Mouse (Mus musculus) midbrain, embryonic 16.5 days (tissue): ENCODE measurements at regions not wholly inside any gene's neighbourhood (a gene's known extent, or its start where the extent isn't known, plus 50 kb on each side); places are given as distances from the start of the nearest gene placed in this dataset.

Source experiments
- ATAC-seq: fragments of 200-750 bp; cut with Nextera tagmentation; 2 replicates; pipeline ENCODE4 v1.8.0; 2017; ENCODE audit warnings: moderate TSS enrichment
- H3K27ac ChIP-seq: fragments of 300-500 bp; sonication (generic); 2 replicates; pipeline ENCODE4 v1.5.1; 2014; ENCODE audit warnings: mild to moderate bottlenecking, low read length, mixed read lengths
- H3K27me3 ChIP-seq: fragments of 300-500 bp; sonication (generic); 2 replicates; pipeline ENCODE4 v1.6.1; 2014; ENCODE audit warnings: low read depth, low read length, mixed read lengths; ENCODE audit not compliant: control insufficient read depth, insufficient read depth
- H3K36me3 ChIP-seq: fragments of 300-500 bp; sonication (generic); 2 replicates; pipeline ENCODE4 v1.6.1; 2014; ENCODE audit warnings: mild to moderate bottlenecking, low read length, moderate library complexity, mixed read lengths; ENCODE audit not compliant: control insufficient read depth, insufficient read depth
- H3K4me1 ChIP-seq: fragments of 300-500 bp; sonication (generic); 2 replicates; pipeline ENCODE4 v1.6.1; 2014; ENCODE audit warnings: mild to moderate bottlenecking, low read length, mixed read lengths; ENCODE audit not compliant: control insufficient read depth, insufficient read depth
- H3K4me2 ChIP-seq: fragments of 300-500 bp; sonication (generic); 2 replicates; pipeline ENCODE4 v1.6.1; 2014; ENCODE audit warnings: mild to moderate bottlenecking, low read length, mixed read lengths
- H3K4me3 ChIP-seq: fragments of 300-500 bp; sonication (generic); 2 replicates; pipeline ENCODE4 v1.5.1; 2014; ENCODE audit warnings: low read depth, mild to moderate bottlenecking, low read length, moderate library complexity, mixed read lengths
- H3K9ac ChIP-seq: fragments of 300-500 bp; sonication (generic); 2 replicates; pipeline ENCODE4 v1.6.1; 2014; ENCODE audit warnings: low read depth, low read length, mixed read lengths
- H3K9me3 ChIP-seq: fragments of 300-500 bp; sonication (generic); replicated peaks from 2 replicates; pipeline ENCODE4 v1.6.1; 2014; ENCODE audit warnings: mild to moderate bottlenecking, low read length, mixed read lengths; ENCODE audit not compliant: control insufficient read depth, poor library complexity, severe bottlenecking
- WGBS: fragments of 180-500 bp; shearing (Covaris S2); extraction: QIAGEN DNeasy Blood & Tissue Kit; methylation state at CpG from one replicate; pipeline ENCODE4 v1.1.7; 2014; 5-methylcytosine and 5-hydroxymethylcytosine counted together

DNA sequence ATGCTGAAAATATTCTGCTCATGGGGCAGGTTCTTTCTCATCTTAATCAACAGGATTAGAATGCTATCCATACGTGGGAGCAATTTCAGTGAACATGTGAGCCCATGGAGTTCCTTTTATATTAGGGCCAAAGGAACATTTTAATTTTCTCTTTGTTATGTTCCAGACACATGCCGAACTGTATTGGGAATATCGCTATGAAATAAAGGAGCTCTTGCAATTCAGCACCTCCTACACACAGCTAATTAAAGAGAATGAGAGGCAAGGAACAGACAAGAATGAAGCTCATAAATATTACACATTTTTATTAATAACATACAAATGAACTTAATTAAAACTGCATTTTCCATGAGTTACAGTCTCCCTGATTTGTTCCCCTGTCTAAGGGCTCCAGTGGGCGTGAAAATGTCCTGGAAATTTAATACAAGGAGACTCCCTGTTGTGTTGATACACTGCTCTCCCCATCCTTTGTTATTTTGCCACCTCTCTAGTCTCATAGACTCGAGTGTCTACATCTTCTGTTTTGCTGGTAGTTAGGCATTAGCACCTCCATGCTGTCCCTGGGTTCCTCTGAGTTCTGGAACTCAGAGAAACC, 205.5 kb downstream of the Phlda1 start:
- Histone ChIP-seq H3K27me3 (no peaks in the 10 kb centered on the region), H3K27ac (peak overlapping the region; percentile 17; the same call in 1 of the 2 replicates), H3K4me1 (no peaks in the 10 kb centered on the region), H3K4me3 (no peak overlapping the region), H3K9ac (no peak overlapping the region), H3K36me3 (no peaks in the 10 kb centered on the region), H3K4me2 (no peak overlapping the region), H3K9me3 (no peaks in the 10 kb centered on the region; the same call in 1 of the 2 replicates)
- no peak; the same call in 1 of the 2 replicates for ATAC-seq
- 52% methylated on average over 5 of the region's 5 CpGs for WGBS

DNA sequence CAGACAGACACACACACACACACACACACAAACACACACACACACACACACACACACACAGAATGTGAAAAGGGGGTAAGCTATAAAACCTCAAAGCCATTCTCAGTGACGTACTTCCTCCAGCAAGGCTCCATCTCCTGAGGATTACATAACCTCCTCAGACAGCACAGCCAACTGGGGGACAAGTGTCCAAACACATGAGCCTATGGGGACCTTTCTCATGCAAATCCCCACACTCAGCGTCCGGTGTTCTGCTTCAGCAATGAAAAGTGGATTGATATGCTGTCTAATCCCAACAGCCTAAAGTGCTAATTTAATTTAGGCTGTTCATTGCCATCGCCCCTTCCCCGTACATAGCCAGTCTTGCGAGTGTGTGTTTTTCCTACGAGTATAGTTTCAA, 206.9 kb downstream of the Phlda1 start:
- Histone ChIP-seq H3K9me3 (no peaks in the 10 kb centered on the region; the same call in 1 of the 2 replicates), H3K4me3 (no peak overlapping the region), H3K27ac (no peak overlapping the region), H3K9ac (no peak overlapping the region), H3K4me2 (no peak overlapping the region), H3K36me3 (no peaks in the 10 kb centered on the region), H3K4me1 (no peaks in the 10 kb centered on the region), H3K27me3 (no peaks in the 10 kb centered on the region)
- 66% methylated on average over 7 of the region's 7 CpGs for whole genome bisulfite sequencing
- no peak for ATAC-seq

DNA sequence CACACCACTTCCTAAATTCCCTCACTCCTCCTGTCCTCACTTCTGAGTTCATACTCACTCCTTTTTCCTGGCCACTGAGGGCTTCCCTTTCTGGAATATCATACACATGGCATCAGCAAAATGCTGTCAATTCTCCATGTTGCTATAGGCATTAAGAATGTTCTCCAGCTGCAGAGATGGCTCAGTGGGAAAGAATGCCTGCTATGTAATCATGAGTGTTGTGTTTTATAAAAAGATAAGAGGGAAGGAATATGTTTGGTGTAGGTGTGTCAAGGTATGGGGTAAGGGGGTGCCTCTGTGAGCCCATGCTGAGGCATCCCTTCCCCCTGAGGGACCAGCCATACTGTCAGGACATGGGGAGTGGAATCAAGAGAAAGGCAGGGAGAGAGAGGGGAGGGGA, 207.6 kb downstream of the Phlda1 start:
- Histone ChIP-seq H3K4me2 (no peak overlapping the region), H3K4me1 (no peaks in the 10 kb centered on the region), H3K4me3 (no peak overlapping the region), H3K36me3 (no peaks in the 10 kb centered on the region), H3K27me3 (no peaks in the 10 kb centered on the region), H3K9ac (no peak overlapping the region), H3K27ac (no peak overlapping the region), H3K9me3 (no peaks in the 10 kb centered on the region; the same call in 1 of the 2 replicates)
- ATAC-seq: no peak

DNA sequence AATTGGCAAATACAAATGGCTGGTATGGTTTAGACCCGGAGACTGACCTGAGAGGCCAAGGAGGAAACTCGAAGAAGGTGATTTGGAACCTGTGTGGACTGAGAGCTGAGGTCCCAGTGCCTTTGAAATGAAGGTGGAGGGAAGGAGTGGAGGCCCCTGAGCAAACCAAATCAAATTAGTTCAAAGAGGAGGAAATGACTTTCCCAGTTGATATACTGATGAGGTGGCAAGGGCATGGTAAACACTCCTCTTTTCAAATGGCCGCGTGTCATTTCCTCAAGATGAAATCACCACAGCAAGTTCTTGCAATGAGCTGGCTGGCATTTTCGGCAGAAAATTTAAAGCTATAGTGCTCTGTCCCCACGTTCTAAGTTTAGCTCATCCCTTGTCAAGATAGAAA, 209.1 kb downstream of the Phlda1 start:
- no peaks in the 10 kb centered on the region for H3K36me3 ChIP-seq
- H3K27ac ChIP-seq: no peak overlapping the region
- H3K4me1 ChIP-seq: no peaks in the 10 kb centered on the region
- no peak for ATAC-seq
- H3K9ac ChIP-seq: no peak overlapping the region
- 86% methylated on average over 6 of the region's 6 CpGs for WGBS
- H3K27me3 ChIP-seq: no peaks in the 10 kb centered on the region
- H3K9me3 ChIP-seq: no peaks in the 10 kb centered on the region; the same call in 1 of the 2 replicates
- H3K4me2 ChIP-seq: no peak overlapping the region
- no peak overlapping the region for H3K4me3 ChIP-seq

DNA sequence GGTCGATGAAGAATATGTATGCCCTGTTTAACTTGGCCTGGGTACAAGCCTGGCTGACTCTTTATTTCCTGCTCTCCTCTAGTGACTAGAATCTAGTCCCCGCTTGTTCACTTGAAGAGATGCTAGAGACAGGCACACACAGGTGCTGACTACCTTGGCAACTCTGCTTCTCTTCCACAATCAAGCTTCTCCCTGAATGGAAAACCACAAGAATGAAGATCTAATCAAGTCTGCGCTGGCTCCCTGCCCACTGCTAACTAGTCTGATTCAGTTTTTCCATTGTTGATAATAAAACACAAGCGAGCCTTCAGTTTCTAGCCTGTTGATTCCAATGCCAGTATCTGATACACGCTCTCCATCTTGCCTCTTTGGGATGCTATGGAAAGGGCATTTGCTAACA, 213.5 kb downstream of the Phlda1 start:
- Histone ChIP-seq H3K9ac (no peak overlapping the region), H3K9me3 (no peaks in the 10 kb centered on the region), H3K27ac (no peak overlapping the region), H3K4me2 (no peak overlapping the region), H3K27me3 (no peaks in the 10 kb centered on the region), H3K36me3 (no peaks in the 10 kb centered on the region), H3K4me3 (no peak overlapping the region), H3K4me1 (no peaks in the 10 kb centered on the region; the same call in 1 of the 2 replicates)
- WGBS: 88% methylated on average over 5 of the region's 5 CpGs
- no peak for ATAC-seq

DNA sequence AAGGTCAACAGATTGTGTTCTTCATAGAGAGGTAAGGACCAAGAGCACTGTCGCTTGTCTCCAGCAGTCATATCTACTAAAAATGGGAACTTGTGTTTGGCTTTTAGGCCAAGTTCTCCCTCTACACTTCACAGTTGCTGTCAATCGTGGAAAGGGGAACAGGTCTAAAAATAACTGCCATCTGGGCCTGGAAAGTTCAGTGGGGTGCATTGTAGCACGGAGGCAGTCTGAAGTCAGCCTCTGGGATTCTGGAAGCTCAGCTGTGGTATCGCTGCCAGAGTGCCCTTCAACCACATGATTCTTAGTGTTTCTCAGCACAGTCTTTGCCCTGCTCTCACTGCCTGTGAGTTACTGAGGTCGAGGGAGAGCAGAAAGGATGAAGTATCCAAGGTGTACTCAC, 215.0 kb downstream of the Phlda1 start:
- 79% methylated on average over 5 of the region's 5 CpGs for WGBS
- H3K9ac ChIP-seq: no peak overlapping the region
- H3K27me3 ChIP-seq: no peaks in the 10 kb centered on the region
- H3K36me3 ChIP-seq: no peaks in the 10 kb centered on the region
- no peaks in the 10 kb centered on the region; the same call in 1 of the 2 replicates for H3K4me1 ChIP-seq
- H3K27ac ChIP-seq: no peak overlapping the region
- H3K4me3 ChIP-seq: no peak overlapping the region
- H3K4me2 ChIP-seq: no peak overlapping the region
- ATAC-seq: no peak
- no peaks in the 10 kb centered on the region for H3K9me3 ChIP-seq

DNA sequence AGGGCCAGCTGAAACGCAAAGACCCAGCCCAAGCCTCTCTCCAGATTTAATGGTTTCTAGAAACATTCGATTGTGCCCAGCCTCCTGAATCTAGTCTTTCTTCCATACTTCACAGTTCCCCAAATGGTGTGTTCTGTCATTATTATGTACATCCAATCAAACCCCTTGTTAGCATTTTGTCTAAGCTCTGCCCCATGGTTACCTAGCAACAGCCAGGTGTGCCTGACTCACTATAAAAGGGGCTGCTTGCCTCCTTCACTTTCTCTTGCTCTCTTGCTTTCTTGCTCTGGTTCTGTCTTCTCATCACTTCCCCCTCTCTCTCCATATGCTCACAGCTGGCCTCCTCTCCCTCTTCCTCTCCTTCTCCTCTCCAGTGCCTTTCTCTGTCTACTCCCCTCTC, 217.8 kb downstream of the Phlda1 start:
- WGBS: 77% methylated on average over 2 of the region's 2 CpGs
- H3K4me1 ChIP-seq: no peaks in the 10 kb centered on the region; the same call in 1 of the 2 replicates
- ATAC-seq: no peak

DNA sequence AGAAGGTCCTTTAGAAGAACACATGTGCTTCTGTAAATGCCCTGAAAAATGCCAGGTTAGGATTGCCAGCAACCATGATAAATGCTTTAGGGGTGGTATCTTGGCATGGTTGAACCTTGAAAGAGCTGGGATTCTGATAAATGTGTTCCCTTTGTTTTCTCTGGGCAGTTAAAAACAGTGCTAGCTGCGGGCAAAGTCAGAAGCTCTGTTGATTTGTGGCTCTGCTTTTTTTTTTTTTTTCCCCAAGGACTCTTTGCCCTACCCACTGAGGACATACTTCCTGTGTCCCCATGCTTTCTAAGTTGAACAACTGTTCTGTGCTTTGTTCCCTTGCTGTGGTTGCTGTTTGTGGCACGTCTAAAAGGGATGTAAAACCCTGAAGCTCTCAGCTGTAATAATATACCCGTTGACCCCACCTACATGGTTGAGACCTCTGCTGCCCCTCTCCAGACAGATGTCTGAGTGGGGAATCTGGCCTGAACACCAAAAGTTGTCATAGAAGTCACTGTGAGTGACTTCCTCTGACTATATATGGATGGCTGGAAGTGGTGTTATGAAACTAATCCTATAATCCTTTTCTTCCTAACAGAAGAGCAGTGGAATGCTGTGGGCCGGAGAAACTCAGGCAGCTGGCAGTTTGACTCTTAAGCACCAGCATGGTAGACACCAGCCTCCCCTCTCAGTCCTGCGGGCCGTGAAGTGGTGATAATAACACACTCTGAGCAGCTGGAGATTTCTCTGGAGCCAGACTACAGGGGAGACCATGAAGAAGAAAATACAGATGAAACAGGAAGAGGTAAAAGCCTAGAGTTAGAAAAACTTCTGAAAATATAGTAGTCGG, 218.7 kb downstream of the Phlda1 start:
- WGBS: 58% methylated on average over 7 of the region's 7 CpGs
- no peaks in the 10 kb centered on the region; the same call in 1 of the 2 replicates for H3K4me1 ChIP-seq

More for the DNA sequence above, 217.8 kb downstream of the Phlda1 start:
- Histone ChIP-seq H3K36me3 (no peaks in the 10 kb centered on the region), H3K27ac (no peak overlapping the region), H3K9me3 (no peaks in the 10 kb centered on the region), H3K27me3 (no peaks in the 10 kb centered on the region), H3K4me3 (no peak overlapping the region), H3K9ac (no peak overlapping the region), H3K4me2 (no peak overlapping the region)

DNA sequence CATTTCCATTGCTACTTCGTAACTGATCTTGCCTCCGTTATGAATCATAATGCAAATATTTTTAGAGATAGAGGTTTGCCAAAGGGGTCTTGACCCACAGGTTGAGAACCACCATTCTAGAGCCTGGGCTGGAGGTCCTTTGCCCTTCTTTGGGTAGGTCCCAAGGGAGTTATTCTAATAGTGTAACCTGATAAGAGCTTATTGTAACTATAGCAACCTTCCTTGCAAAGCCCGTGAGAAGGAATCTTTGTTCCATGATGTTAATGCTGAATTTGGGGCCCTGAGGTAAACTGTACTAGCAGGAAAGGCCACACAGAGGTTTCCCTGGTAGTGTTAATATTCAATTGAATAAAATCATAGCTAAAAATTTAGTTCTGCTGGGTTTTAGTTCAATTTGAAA, 229.9 kb downstream of the Phlda1 start:
- H3K4me1 ChIP-seq: peaks cover 4% of the 10 kb centered on the region; the same call in 1 of the 2 replicates
- H3K27me3 ChIP-seq: no peaks in the 10 kb centered on the region
- H3K4me3 ChIP-seq: no peak overlapping the region
- no peak overlapping the region for H3K9ac ChIP-seq
- H3K36me3 ChIP-seq: no peaks in the 10 kb centered on the region
- H3K27ac ChIP-seq: no peak overlapping the region
- no peaks in the 10 kb centered on the region for H3K9me3 ChIP-seq
- WGBS: 64% methylated on average over 3 of the region's 3 CpGs
- no peak for ATAC-seq
- H3K4me2 ChIP-seq: no peak overlapping the region

More for the DNA sequence above, 218.7 kb downstream of the Phlda1 start:
- no peak overlapping the region for H3K4me2 ChIP-seq
- H3K9ac ChIP-seq: no peak overlapping the region
- no peaks in the 10 kb centered on the region for H3K36me3 ChIP-seq
- no peak overlapping the region for H3K4me3 ChIP-seq
- no peaks in the 10 kb centered on the region for H3K9me3 ChIP-seq
- no peak overlapping the region for H3K27ac ChIP-seq
- H3K27me3 ChIP-seq: no peaks in the 10 kb centered on the region
- no peak for ATAC-seq
